Mouse (Mus musculus) hindbrain, embryonic 14.5 days (tissue): ENCODE measurements around the gene Lyrm1. TPM values are rescaled to one million over a fixed set of nuclear protein-coding genes. Genes with fewer than 3 reads are reported as not detected.

Source experiments
- ATAC-seq: fragments of 200-750 bp; cut with Nextera tagmentation; 2 replicates; pipeline ENCODE4 v1.8.0; 2017; ENCODE audit warnings: moderate number of reproducible peaks, mild to moderate bottlenecking, moderate TSS enrichment, moderate library complexity; ENCODE audit not compliant: low FRiP score
- DNase-seq: peaks from one replicate; pipeline ENCODE4 v3.0.0-alpha.2; 2015; ENCODE audit warnings: low spot score
- H3K27ac ChIP-seq: fragments of 300-500 bp; sonication (generic); 2 replicates; pipeline ENCODE4 v1.5.1; 2014; ENCODE audit warnings: mild to moderate bottlenecking, moderate library complexity
- H3K27me3 ChIP-seq: fragments of 300-500 bp; sonication (generic); 2 replicates; pipeline ENCODE4 v1.6.1; 2014; ENCODE audit warnings: mild to moderate bottlenecking, low read length, mixed read lengths; ENCODE audit not compliant: control insufficient read depth, insufficient read depth
- H3K36me3 ChIP-seq: fragments of 300-500 bp; sonication (generic); replicated peaks from 2 replicates; pipeline ENCODE4 v1.6.1; 2014; ENCODE audit not compliant: control insufficient read depth, insufficient read depth
- H3K4me1 ChIP-seq: fragments of 300-500 bp; sonication (generic); replicated peaks from 2 replicates; pipeline ENCODE4 v1.6.1; 2014; ENCODE audit warnings: antibody characterized with exemption, low read length, mixed read lengths; ENCODE audit not compliant: control insufficient read depth, insufficient read depth
- H3K4me2 ChIP-seq: fragments of 300-500 bp; sonication (generic); replicated peaks from 2 replicates; pipeline ENCODE4 v1.6.1; 2014; ENCODE audit warnings: mild to moderate bottlenecking, moderate library complexity
- H3K4me3 ChIP-seq: fragments of 300-500 bp; sonication (generic); replicated peaks from 2 replicates; pipeline ENCODE4 v1.5.1; 2014; ENCODE audit warnings: mild to moderate bottlenecking, low read length
- H3K9ac ChIP-seq: fragments of 300-500 bp; sonication (generic); 2 replicates; pipeline ENCODE4 v1.6.1; 2014
- H3K9me3 ChIP-seq: fragments of 300-500 bp; sonication (generic); 2 replicates; pipeline ENCODE4 v1.6.1; 2016; ENCODE audit warnings: low read length; ENCODE audit not compliant: control insufficient read depth
- WGBS: fragments of 180-500 bp; shearing (Covaris S2); extraction: QIAGEN DNeasy Blood & Tissue Kit; methylation state at CpG from one replicate; pipeline ENCODE4 v1.1.7; 2014; 5-methylcytosine and 5-hydroxymethylcytosine counted together
- polyA plus RNA-seq: library from polyadenylated mRNA; unstranded; fragments of >200 nt; fragmentation: Nextera tagmentation; extraction: Ambion mirVana; gene quantifications from 2 replicates; pipeline ENCODE4 v1.2.1, GENCODE M21; 2014

The Lyrm1 gene
- polyA plus RNA-seq, 1 experiment from 2014 or later: 18.7 TPM

DNA sequence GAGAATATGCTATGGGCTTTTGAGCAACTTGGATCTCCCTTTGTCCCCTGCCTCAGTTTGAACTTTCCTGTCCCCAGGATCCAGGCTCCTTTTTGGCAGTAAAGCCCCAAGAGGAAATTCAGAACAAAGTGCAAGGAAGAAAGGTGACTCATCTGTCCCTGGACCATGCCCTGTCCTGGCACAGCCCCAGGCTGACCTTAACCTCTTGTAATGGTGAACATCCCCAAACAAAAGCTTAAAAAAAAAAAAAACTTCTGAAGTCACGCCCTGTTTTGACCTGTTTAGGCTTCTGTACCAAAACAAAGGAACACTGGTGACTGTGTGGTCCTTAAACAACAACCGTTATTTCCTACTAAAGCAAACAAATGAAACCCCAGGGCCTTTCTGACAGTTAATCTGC, 45.9 kb downstream of the Lyrm1 start:
- H3K4me2 ChIP-seq: no peak overlapping the region
- 58% methylated on average over 2 of the region's 2 CpGs for WGBS

DNA sequence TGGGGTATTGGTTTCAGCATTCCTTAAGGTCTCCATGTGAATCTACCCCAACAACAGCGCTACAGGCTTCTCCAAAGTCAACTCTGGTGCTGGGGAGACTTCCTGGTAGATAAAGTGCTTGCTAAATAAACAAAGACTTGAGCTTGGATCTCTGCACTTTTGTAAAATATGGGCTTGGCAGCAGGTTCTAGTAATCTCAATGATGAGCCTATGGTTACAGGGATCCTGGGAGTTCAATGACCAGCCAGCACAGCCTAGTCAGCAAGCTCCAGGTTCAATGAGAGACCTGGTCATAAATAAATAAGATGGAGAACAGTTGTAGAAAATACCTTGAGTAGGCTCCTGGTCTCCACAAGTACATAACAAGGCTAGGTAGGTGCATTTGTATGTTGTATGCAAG, 58.4 kb downstream of the Lyrm1 start:
- DNase-seq (no peak), ATAC-seq (no peak)
- Histone ChIP-seq H3K9me3 (no peaks in the 10 kb centered on the region), H3K9ac (no peak overlapping the region), H3K27me3 (no peaks in the 10 kb centered on the region), H3K36me3 (no peaks in the 10 kb centered on the region), H3K4me2 (no peak overlapping the region), H3K4me1 (no peaks in the 10 kb centered on the region), H3K27ac (no peak overlapping the region), H3K4me3 (no peak overlapping the region)
- 85% methylated on average over 1 of the region's 1 CpGs for WGBS

More for the DNA sequence above, 45.9 kb downstream of the Lyrm1 start:
- Histone ChIP-seq H3K4me3 (no peak overlapping the region), H3K4me1 (no peaks in the 10 kb centered on the region), H3K9ac (no peak overlapping the region), H3K27me3 (no peaks in the 10 kb centered on the region), H3K36me3 (no peaks in the 10 kb centered on the region), H3K27ac (no peak overlapping the region), H3K9me3 (no peaks in the 10 kb centered on the region)
- DNase-seq (no peak), ATAC-seq (no peak)

DNA sequence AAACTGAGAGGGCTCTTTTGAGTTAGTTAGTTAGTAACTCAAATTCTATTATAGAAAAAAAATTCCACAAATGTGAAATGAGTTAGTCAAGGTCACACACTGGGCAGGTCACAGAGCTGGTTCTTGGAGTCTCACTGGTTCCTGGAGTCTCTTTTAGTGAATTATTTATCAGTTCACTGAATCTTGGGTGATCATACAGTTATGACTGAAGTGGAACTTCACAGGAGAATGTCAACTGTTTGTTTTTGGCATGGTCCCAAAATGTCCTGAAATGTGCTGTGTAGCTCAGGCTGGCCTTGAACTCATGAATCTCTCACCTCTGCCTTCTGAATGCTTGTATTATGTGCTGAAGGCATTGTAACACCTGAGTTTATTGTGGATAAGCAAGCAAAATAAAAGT, 61.8 kb downstream of the Lyrm1 start:
- H3K4me2 ChIP-seq: no peak overlapping the region
- ATAC-seq: no peak

DNA sequence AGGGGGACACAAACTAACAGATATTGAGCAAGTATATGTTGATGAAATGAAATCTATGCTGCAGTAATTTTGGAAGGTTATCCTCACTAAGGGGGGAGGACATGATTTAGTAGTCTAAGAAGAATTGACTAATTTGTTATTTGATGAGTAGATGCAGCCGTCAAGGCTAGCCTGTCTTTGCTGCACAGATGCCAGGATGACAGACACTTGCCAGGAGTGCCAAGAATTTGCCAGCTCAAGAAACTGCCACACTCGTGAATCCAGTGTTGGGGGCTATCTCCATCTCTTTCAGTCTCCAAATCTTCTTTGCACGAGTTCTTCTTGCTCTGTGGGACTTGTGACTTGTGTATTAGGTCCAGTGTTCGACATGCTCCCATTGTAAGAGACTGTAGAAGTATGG, 63.4 kb downstream of the Lyrm1 start:
- Histone ChIP-seq H3K27me3 (no peaks in the 10 kb centered on the region), H3K4me2 (no peak overlapping the region), H3K27ac (no peak overlapping the region), H3K4me1 (no peaks in the 10 kb centered on the region), H3K9me3 (no peaks in the 10 kb centered on the region), H3K36me3 (no peaks in the 10 kb centered on the region), H3K9ac (no peak overlapping the region), H3K4me3 (no peak overlapping the region)
- DNase-seq: no peak
- ATAC-seq: no peak
- WGBS: 69% methylated on average over 4 of the region's 4 CpGs

More for the DNA sequence above, 61.8 kb downstream of the Lyrm1 start:
- no peaks in the 10 kb centered on the region for H3K9me3 ChIP-seq
- H3K27ac ChIP-seq: no peak overlapping the region
- no peak for DNase-seq
- H3K27me3 ChIP-seq: no peaks in the 10 kb centered on the region
- H3K4me1 ChIP-seq: no peaks in the 10 kb centered on the region
- H3K4me3 ChIP-seq: no peak overlapping the region
- H3K36me3 ChIP-seq: no peaks in the 10 kb centered on the region
- H3K9ac ChIP-seq: no peak overlapping the region

DNA sequence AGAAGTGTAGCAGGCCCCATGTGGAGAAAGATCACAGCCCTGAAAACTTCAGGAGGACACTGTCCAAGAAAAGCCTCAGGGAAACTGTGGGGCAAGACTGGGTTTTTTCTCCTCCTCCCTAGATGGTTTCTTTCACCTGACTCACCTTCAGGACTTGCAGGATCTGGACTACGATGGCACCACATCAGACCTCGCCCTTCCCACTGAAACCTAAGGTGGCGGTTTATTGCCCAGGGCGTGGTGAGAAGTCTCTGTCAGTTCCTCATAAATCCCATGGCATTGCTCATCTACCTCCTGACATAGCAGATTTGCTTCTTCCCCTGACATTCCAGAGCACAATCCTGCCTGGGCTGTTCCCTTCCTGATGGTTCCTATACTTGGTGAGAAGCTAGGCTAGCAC, 63.8 kb downstream of the Lyrm1 start:
- no peak overlapping the region for H3K4me3 ChIP-seq
- H3K27ac ChIP-seq: no peak overlapping the region
- H3K27me3 ChIP-seq: no peaks in the 10 kb centered on the region
- H3K36me3 ChIP-seq: no peaks in the 10 kb centered on the region
- no peak for DNase-seq
- no peak overlapping the region for H3K4me2 ChIP-seq
- H3K9me3 ChIP-seq: no peaks in the 10 kb centered on the region
- WGBS: 93% methylated on average over 4 of the region's 4 CpGs
- no peaks in the 10 kb centered on the region for H3K4me1 ChIP-seq
- no peak overlapping the region for H3K9ac ChIP-seq
- ATAC-seq: no peak

DNA sequence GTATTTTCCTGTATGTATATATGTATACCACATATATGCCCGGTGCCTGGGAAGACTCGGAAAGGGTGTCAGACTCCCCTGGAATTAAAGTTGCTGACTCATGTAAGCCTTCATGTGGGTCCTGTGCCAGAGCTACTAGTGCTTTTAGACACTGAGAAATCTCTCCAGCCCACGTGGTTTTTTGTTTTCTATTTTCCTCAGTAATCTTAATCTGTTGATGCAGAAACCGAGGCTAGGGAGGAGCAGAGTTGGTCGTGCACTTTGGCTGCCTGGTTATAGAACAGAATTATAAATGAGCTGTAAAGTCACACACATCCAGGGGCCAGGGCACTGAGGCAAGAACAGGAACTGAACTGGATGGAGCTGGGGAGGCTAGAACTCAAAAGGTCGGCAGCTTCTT, 64.3 kb downstream of the Lyrm1 start:
- no peaks in the 10 kb centered on the region for H3K27me3 ChIP-seq
- no peak overlapping the region for H3K27ac ChIP-seq
- no peak for ATAC-seq
- no peaks in the 10 kb centered on the region for H3K36me3 ChIP-seq
- no peak overlapping the region for H3K4me2 ChIP-seq
- no peaks in the 10 kb centered on the region for H3K9me3 ChIP-seq
- no peak for DNase-seq
- no peak overlapping the region for H3K9ac ChIP-seq
- 83% methylated on average over 6 of the region's 6 CpGs for WGBS
- no peak overlapping the region for H3K4me3 ChIP-seq
- no peaks in the 10 kb centered on the region for H3K4me1 ChIP-seq

DNA sequence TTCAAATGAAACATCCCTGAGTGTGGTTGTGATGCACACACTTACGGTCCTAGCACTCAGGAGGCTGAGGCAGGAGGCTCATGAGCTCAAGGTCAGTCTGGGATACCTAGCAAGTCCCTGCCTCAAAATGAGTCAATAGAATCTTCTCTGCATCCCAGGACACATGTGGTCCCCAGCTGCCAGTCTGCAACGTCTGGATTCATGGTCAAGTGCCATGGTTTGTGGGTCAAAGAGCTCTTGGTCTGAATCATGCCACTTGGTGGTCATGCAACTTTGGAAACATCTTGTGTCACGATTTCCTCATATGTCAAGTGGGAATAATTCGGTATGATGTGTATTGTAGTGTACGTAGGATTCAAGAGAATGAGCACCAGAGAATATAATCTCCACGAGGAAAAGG, 64.9 kb downstream of the Lyrm1 start:
- H3K4me3 ChIP-seq: no peak overlapping the region
- H3K27me3 ChIP-seq: no peaks in the 10 kb centered on the region
- H3K36me3 ChIP-seq: no peaks in the 10 kb centered on the region
- no peak overlapping the region for H3K9ac ChIP-seq
- no peaks in the 10 kb centered on the region for H3K4me1 ChIP-seq
- ATAC-seq (no peak), DNase-seq (no peak)
- no peak overlapping the region for H3K4me2 ChIP-seq
- no peaks in the 10 kb centered on the region for H3K9me3 ChIP-seq
- 87% methylated on average over 6 of the region's 6 CpGs for WGBS
- H3K27ac ChIP-seq: no peak overlapping the region

DNA sequence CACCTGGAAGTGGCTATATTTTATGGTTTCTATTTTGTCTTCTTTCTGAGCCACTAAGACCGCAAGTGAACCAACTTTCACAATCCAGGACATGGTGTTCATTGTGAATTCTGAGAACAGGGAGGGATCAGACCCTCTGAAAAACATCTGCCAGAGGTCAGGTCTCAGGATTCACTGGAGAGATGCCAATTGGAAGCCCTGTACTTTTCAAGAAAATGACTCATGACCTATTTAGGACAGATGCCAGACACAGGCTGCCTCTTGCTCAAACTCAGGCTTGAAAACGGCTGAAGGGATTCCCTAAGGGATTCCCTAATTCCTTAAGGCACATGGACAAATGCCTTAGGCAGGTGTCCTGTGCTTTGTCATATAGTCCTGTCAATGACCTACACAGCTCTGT, 65.4 kb downstream of the Lyrm1 start:
- 64% methylated on average over 2 of the region's 2 CpGs for WGBS
- Histone ChIP-seq H3K4me1 (no peaks in the 10 kb centered on the region), H3K9me3 (no peaks in the 10 kb centered on the region), H3K4me3 (no peak overlapping the region), H3K9ac (no peak overlapping the region), H3K4me2 (no peak overlapping the region), H3K36me3 (no peaks in the 10 kb centered on the region), H3K27ac (no peak overlapping the region), H3K27me3 (no peaks in the 10 kb centered on the region)
- no peak for DNase-seq
- ATAC-seq: no peak

DNA sequence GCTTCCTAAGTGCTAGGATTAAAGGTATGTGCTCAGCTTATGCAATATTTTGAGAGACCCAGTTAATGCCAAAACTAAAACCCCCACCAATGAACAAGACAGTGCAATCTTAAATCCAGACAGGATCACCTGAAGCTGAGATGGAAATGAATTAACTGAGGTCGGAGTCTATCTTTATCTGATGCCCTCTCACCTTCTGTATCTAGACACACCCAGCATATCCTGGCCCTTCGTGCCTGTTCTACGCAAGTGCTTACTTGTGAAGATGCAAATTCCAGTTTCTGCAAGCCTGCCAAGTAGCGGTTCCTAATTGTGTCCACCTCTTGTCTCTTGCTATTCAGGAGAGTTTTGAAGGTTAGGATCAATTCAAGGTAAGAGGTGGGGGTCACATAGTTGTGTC, 69.5 kb downstream of the Lyrm1 start:
- H3K27ac ChIP-seq: no peak overlapping the region
- no peaks in the 10 kb centered on the region for H3K9me3 ChIP-seq
- 94% methylated on average over 4 of the region's 4 CpGs for WGBS
- no peak overlapping the region for H3K4me3 ChIP-seq
- DNase-seq (no peak), ATAC-seq (no peak)
- no peaks in the 10 kb centered on the region for H3K27me3 ChIP-seq
- H3K9ac ChIP-seq: no peak overlapping the region
- H3K4me2 ChIP-seq: no peak overlapping the region
- H3K4me1 ChIP-seq: no peaks in the 10 kb centered on the region
- H3K36me3 ChIP-seq: no peaks in the 10 kb centered on the region

DNA sequence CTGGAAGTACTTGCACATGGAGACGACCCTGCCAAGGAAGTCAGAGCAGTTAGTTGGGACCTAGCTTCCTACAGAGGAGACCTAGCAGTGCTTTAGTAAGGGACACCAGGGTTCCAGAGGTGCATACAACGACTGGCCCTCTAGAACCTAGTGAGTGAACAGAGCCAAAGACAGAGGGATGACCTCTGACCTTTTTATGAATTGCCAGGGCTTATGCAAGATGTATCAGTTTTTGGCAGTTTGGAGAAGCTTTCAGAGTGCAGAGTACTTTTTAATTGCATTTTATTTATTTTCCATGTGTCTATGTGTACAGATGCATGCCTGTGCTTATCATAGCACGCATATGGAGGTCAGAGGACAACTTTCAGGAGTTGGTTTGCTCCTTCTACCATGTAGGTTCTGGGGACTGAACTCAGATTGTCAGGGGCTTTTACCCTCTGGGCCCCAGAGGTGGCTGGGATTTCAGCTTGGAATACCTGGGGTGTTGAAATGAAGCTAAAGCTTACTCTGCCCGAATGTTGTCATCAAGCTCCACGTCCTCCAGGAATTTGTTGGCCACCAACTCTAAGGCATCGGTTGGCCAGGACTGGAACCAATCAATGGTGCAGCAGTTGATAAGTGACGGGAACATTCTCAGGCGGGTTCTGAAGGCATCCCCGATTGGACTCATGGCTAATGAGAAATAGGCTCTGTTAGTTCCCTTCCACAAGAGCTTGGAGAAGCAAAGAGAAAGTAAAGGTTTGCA, 70.2 kb downstream of the Lyrm1 start:
- Histone ChIP-seq H3K4me3 (no peak overlapping the region), H3K27ac (no peak overlapping the region), H3K9ac (no peak overlapping the region), H3K27me3 (no peaks in the 10 kb centered on the region), H3K36me3 (no peaks in the 10 kb centered on the region), H3K9me3 (no peaks in the 10 kb centered on the region), H3K4me2 (no peak overlapping the region), H3K4me1 (no peaks in the 10 kb centered on the region)
- DNase-seq: no peak
- no peak for ATAC-seq
- whole genome bisulfite sequencing: 91% methylated on average over 9 of the region's 9 CpGs
